Mouse (Mus musculus): ENCODE measurements at regions not wholly inside any gene's neighbourhood (a gene's known extent, or its start where the extent isn't known, plus 50 kb on each side); places are given as distances from the start of the nearest gene placed in this dataset.

GRCm38 (mm10) chr15:63123123-63123688, 721.8 kb downstream of the Gsdmc2 start:
- TF ChIP-seq POLR2A (IDR thresholded peaks at IDR 0.05; ENCODE audit: low read depth, low read length), result no peak
- TF ChIP-seq CTCF (IDR thresholded peaks at IDR 0.05; ENCODE audit: extremely low read depth, insufficient read length, insufficient replicate concordance, low read depth, low read length), result no peak

Data from small intestine, adult 2 months (tissue).